Mouse (Mus musculus): Measurements from ENCODE around the gene Mtmr2.

- no peak for TF ChIP-seq CTCF (IDR thresholded peaks at IDR 0.05; ENCODE audit: low read depth)
- no peak for TF ChIP-seq EP300 (IDR thresholded peaks at IDR 0.05; ENCODE audit: low read depth)
Observed at GRCm38 (mm10) chr9:13847591-13847990, 99.4 kb downstream of the Mtmr2 start.
